Mouse (Mus musculus): Measurements from ENCODE around the gene Spats1. TPM values are rescaled to one million over a fixed set of nuclear protein-coding genes. Genes with fewer than 3 reads are reported as not detected.

The Spats1 gene
- polyA plus RNA-seq, 1 experiment from 2014 or later, result 0.55 TPM

GRCm38 (mm10) chr17:45506700-45507189, 31.5 kb upstream of the Spats1 start, which contains the start of gene Aars2:
TSS of gene Aars2 (plus strand) at chr17:45506841.
- no peaks in the 10 kb centered on the region for H3K9me3 ChIP-seq
- no peaks in the 10 kb centered on the region for H3K27me3 ChIP-seq (replicated peaks; ENCODE audit: low read depth, poor library complexity, severe bottlenecking)
- peak within 1 kb of the TSS; percentile 94 for H3K27ac ChIP-seq (replicated peaks)
- peak; percentile 94 for DNase-seq (ENCODE audit: low spot score)
- WGBS, result under 1% methylated on average over 42 of the region's 42 CpGs
- H3K36me3 ChIP-seq (replicated peaks), result peaks cover 36% of the 10 kb centered on the region
- peaks cover 16% of the 10 kb centered on the region for H3K4me1 ChIP-seq
- peak within 1 kb of the TSS; percentile 83 for H3K4me3 ChIP-seq

- H3K36me3 ChIP-seq (replicated peaks), result peaks cover 28% of the 10 kb centered on the region
- H3K27ac ChIP-seq (replicated peaks), result no peak overlapping the region; the same call in 1 of the 2 replicates
- H3K27me3 ChIP-seq (replicated peaks; ENCODE audit: low read depth, poor library complexity, severe bottlenecking), result no peaks in the 10 kb centered on the region
- H3K9me3 ChIP-seq, result no peaks in the 10 kb centered on the region
- peaks cover 20% of the 10 kb centered on the region for H3K4me1 ChIP-seq
- H3K4me3 ChIP-seq, result peak overlapping the region; percentile 83
- 71% methylated on average over 6 of the region's 6 CpGs for WGBS
- DNase-seq (ENCODE audit: low spot score), result no peak
These were observed 30.8 kb upstream of the Spats1 start for GRCm38 (mm10) chr17:45505941-45506465.

DNA sequence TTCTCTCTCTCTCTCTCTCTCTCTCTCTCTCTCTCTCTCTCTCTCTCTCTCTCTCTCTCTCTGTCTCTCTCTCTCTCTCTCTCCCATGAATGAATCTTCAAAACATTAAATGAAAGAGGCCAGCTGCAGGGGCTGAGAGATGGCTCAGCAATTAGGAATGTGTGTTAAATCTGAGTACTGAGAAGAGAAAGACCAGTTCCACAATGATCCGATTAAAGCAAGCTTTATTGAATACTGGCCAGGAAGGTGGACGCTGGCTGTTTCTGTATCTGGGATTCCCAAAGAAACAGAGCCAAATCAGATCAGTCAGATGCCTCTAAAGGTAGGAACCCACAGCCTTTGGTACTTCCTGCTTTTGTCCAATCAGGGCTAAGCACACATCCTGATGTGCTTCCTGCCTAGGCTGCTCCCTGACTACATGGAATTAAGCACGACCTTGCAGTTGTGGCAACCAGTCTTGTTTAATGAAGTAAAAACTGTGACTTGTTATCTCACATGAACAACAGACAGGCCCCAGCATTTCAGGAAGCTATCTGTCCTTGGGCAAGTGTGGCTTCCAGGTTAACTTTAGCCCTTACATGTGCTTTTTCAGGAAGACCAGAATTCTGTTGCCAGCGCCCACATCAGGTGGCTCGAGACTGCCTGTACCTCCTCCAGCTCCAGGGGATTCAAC, 28.2 kb upstream of the Spats1 start:
- H3K27me3 ChIP-seq (replicated peaks; ENCODE audit: low read depth, poor library complexity, severe bottlenecking), result no peaks in the 10 kb centered on the region
- no peak overlapping the region for H3K4me3 ChIP-seq
- H3K9me3 ChIP-seq, result no peaks in the 10 kb centered on the region
- 66% methylated on average over 5 of the region's 5 CpGs for WGBS
- H3K36me3 ChIP-seq (replicated peaks), result peaks cover 5% of the 10 kb centered on the region
- H3K4me1 ChIP-seq, result peaks cover 22% of the 10 kb centered on the region
- H3K27ac ChIP-seq (replicated peaks), result no peak overlapping the region
- DNase-seq (ENCODE audit: low spot score), result no peak

DNA sequence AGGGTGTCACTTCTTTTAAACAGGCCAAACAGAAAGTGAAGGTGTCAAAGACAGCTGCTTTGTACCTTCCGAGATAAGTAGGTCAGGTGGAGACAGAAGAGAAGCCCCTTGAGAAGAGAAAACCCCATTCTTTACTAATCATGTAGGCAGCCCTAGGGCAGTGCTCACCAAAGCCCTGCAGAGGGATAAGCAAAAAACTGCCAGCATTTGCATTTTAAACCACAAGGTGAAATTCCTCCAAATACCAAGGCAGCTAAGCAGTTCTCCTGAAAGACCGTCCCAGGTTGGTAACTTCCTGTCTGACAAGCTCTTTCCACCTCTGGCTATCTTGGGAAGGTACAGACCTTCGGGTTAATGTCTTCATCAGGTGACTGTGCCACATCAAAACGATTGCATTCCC, 27.1 kb upstream of the Spats1 start:
- no peak for DNase-seq (ENCODE audit: low spot score)
- no peak overlapping the region for H3K27ac ChIP-seq (replicated peaks)
- H3K9me3 ChIP-seq, result no peaks in the 10 kb centered on the region
- H3K36me3 ChIP-seq (replicated peaks), result no peaks in the 10 kb centered on the region
- 65% methylated on average over 4 of the region's 4 CpGs for WGBS
- no peaks in the 10 kb centered on the region for H3K27me3 ChIP-seq (replicated peaks; ENCODE audit: low read depth, poor library complexity, severe bottlenecking)
- H3K4me1 ChIP-seq, result peaks cover 18% of the 10 kb centered on the region
- H3K4me3 ChIP-seq, result no peak overlapping the region

DNA sequence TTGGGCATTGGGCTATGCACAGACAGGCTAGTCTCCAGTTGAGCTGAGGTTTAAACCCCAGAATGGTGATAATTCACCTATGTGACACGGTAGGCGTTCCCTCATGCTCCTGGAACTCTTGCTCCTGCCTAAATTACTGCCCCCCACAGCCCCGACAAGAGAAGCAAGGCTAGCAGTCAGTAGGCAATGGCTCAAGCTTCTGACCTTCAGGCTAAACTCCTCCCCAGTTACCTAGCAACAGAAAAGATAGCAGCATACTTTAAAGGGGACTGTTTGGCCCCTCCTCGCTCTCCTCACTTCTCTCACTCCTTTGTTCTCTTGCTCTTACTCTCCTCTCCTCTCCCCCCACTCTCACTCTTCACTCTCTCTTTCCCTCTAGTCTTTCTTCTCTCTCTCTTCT, 25.8 kb upstream of the Spats1 start:
- 51% methylated on average over 4 of the region's 4 CpGs for WGBS
- H3K27me3 ChIP-seq (replicated peaks; ENCODE audit: low read depth, poor library complexity, severe bottlenecking), result no peaks in the 10 kb centered on the region
- DNase-seq (ENCODE audit: low spot score), result no peak
- no peak overlapping the region for H3K4me3 ChIP-seq
- H3K4me1 ChIP-seq, result peaks cover 9% of the 10 kb centered on the region
- no peaks in the 10 kb centered on the region for H3K36me3 ChIP-seq (replicated peaks)
- no peak overlapping the region for H3K27ac ChIP-seq (replicated peaks)
- no peaks in the 10 kb centered on the region for H3K9me3 ChIP-seq

GRCm38 (mm10) chr17:45499516-45499915, 24.3 kb upstream of the Spats1 start:
- H3K9me3 ChIP-seq, result no peaks in the 10 kb centered on the region
- WGBS, result 54% methylated on average over 2 of the region's 2 CpGs
- H3K4me1 ChIP-seq, result peaks cover 12% of the 10 kb centered on the region
- H3K36me3 ChIP-seq (replicated peaks), result no peaks in the 10 kb centered on the region
- 0 out of 2 replicates have a peak, but pooled peaks cover 5% of the 10 kb centered on the region for H3K27me3 ChIP-seq (replicated peaks; ENCODE audit: low read depth, poor library complexity, severe bottlenecking)
- H3K4me3 ChIP-seq, result no peak overlapping the region
- H3K27ac ChIP-seq (replicated peaks), result no peak overlapping the region
- DNase-seq (ENCODE audit: low spot score), result no peak

DNA sequence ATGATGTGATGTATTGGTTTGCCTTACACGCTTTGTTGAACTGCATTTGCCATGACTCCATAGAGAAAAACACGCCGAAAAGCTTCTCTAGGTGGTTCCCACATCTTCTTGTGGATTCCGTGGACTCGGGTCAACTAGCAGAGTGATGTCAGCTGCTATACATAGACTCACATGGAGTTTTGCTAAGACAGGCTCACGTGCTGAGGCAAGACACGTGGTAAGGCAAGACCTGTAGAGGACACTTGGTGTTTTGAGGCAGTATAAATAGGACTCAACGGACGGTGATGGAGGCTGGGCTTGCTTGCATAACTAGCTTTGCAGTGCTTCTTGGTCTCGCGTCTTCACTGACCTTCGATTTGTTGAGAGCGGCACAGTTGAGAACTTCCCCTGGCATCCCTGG, 23.2 kb upstream of the Spats1 start:
- Histone ChIP-seq H3K27me3 (replicated peaks; ENCODE audit: low read depth, poor library complexity, severe bottlenecking) (0 out of 2 replicates have a peak, but pooled peaks cover 5% of the 10 kb centered on the region), H3K4me1 (peaks cover 18% of the 10 kb centered on the region), H3K4me3 (no peak overlapping the region), H3K36me3 (replicated peaks) (no peaks in the 10 kb centered on the region), H3K27ac (replicated peaks) (no peak overlapping the region), H3K9me3 (no peaks in the 10 kb centered on the region)
- 86% methylated on average over 13 of the region's 13 CpGs for WGBS
- DNase-seq (ENCODE audit: low spot score), result no peak

- no peaks in the 10 kb centered on the region for H3K9me3 ChIP-seq
- no peak overlapping the region for H3K27ac ChIP-seq (replicated peaks)
- peaks cover 12% of the 10 kb centered on the region for H3K4me1 ChIP-seq
- H3K4me3 ChIP-seq, result no peak overlapping the region
- DNase-seq (ENCODE audit: low spot score), result no peak
- 77% methylated on average over 11 of the region's 11 CpGs for WGBS
- 0 out of 2 replicates have a peak, but pooled peaks cover 5% of the 10 kb centered on the region for H3K27me3 ChIP-seq (replicated peaks; ENCODE audit: low read depth, poor library complexity, severe bottlenecking)
- H3K36me3 ChIP-seq (replicated peaks), result no peaks in the 10 kb centered on the region
These were observed 20.2 kb upstream of the Spats1 start for GRCm38 (mm10) chr17:45495398-45495797.

DNA sequence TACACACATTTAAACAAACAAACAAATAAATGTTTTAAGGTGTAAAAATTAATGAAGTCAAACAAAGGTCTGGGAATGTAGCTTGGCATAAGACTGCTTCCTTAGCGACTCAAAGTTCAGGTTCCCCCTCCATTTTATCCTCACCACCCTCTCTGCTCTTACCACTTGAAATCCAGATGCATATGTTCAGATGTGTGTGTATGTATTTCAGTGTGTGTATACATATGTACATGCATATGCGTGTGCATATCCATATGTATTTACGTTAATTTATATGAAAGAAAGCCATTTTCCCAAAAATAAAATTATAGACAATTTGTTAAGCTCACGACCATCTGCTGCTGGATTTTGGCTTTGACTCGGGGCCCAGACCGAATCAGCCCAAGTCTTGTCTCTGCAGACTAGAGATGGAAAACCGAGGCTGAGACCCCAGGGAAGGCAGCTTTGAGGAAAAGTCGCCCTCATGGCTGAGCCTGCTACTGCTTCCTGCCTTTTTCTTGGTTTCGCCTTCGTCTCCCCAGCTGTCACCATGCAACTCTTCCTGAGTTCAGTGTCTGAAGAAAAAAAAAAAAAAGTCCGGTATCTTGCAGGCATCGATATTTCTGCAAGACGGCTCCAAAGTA, 15.4 kb upstream of the Spats1 start:
- DNase-seq (ENCODE audit: low spot score), result no peak
- Histone ChIP-seq H3K27me3 (replicated peaks; ENCODE audit: low read depth, poor library complexity, severe bottlenecking) (0 out of 2 replicates have a peak, but pooled peaks cover 2% of the 10 kb centered on the region), H3K9me3 (no peaks in the 10 kb centered on the region), H3K27ac (replicated peaks) (no peak overlapping the region), H3K4me1 (peaks cover 11% of the 10 kb centered on the region), H3K36me3 (replicated peaks) (no peaks in the 10 kb centered on the region), H3K4me3 (no peak overlapping the region)
- 77% methylated on average over 13 of the region's 13 CpGs for WGBS

DNA sequence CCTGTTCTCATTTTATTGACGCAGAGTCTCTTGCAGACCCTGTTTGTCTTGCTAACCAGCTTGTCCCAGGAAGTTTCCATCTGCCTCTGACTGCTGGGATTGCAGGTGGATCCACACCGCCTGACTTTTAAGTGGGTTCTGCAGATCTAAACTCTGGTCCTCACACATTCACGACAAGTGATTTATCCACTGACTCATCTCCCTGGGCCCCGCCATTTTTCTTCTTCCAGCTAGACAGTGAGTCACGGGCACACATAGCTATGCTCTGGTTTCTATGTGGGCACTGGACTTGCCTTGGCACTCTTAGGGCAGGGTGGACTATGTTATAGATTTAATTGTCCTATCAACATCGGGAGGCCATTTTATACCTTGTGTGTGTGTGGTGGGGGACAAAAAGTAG, 14.5 kb upstream of the Spats1 start:
- Histone ChIP-seq H3K36me3 (replicated peaks) (no peaks in the 10 kb centered on the region), H3K4me3 (no peak overlapping the region), H3K27me3 (replicated peaks; ENCODE audit: low read depth, poor library complexity, severe bottlenecking) (no peaks in the 10 kb centered on the region), H3K27ac (replicated peaks) (no peak overlapping the region), H3K4me1 (peaks cover 7% of the 10 kb centered on the region), H3K9me3 (no peaks in the 10 kb centered on the region)
- 90% methylated on average over 6 of the region's 6 CpGs for WGBS
- DNase-seq (ENCODE audit: low spot score), result no peak

DNA sequence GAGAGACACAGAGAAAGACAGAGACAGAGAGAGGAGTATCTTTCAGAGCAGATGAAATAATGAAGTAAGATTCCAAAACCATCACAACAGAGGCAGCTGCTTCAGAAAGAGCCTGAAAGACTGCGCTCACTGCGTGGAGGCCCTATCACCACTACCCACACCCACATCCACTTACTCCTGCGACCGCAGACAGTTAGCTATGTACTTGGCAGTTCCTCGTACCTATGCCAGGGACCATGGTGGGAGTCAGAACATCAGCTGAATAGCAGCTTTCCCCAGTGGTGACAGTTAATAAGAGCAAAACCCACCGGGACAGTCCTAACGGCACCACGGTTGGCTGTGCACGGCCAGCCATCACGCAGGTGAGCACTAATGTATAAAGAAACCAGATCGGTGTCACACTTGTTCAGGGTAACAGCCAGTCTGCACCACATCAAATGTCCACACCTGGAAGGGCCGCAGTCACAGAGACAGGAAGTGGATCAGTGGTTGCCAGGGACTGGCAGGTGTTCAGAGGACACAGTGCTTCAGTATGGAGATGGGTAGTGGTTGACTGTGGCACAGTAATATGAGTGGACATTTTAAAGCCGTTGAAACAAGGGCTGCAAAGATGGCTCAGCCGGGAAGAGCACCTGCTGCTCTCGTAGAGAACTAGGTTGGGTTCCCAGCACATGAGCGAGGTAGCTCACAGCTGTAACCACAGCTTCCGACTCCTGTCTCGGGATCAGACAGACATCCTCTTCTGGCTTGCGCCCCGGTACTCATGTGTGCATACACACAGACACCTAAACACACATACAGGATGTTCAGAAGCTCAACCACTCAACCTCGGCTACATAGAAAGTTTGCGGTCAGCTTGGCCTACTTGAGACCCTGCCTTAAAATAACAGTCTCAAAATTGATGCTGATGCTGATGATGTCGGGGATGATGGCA, 13.4 kb upstream of the Spats1 start:
- Histone ChIP-seq H3K4me3 (no peak overlapping the region), H3K27ac (replicated peaks) (no peak overlapping the region), H3K9me3 (no peaks in the 10 kb centered on the region), H3K36me3 (replicated peaks) (no peaks in the 10 kb centered on the region), H3K4me1 (no peaks in the 10 kb centered on the region), H3K27me3 (replicated peaks; ENCODE audit: low read depth, poor library complexity, severe bottlenecking) (no peaks in the 10 kb centered on the region)
- DNase-seq (ENCODE audit: low spot score), result no peak
- 88% methylated on average over 23 of the region's 23 CpGs for WGBS

- H3K27me3 ChIP-seq (replicated peaks; ENCODE audit: low read depth, poor library complexity, severe bottlenecking), result no peaks in the 10 kb centered on the region
- H3K4me3 ChIP-seq, result no peak overlapping the region
- WGBS, result 20% methylated on average over 5 of the region's 5 CpGs
- no peak overlapping the region for H3K27ac ChIP-seq (replicated peaks)
- DNase-seq (ENCODE audit: low spot score), result no peak
- H3K36me3 ChIP-seq (replicated peaks), result no peaks in the 10 kb centered on the region
- H3K4me1 ChIP-seq, result no peaks in the 10 kb centered on the region
- H3K9me3 ChIP-seq, result no peaks in the 10 kb centered on the region
These were observed 12.0 kb upstream of the Spats1 start for GRCm38 (mm10) chr17:45487216-45487615.

Data from embryonic facial prominence, embryonic 10.5 days (tissue).